Mouse (Mus musculus) liver, adult 2 months (tissue): ENCODE results near the gene Nr3c2.

ENCODE experiments used
- CTCF ChIP-seq: fragments of 200-500 bp; IDR thresholded peaks from 2 replicates; pipeline ENCODE4 v1.5.1; 2011; ENCODE audit warnings: low read depth, low read length, control low read depth
- POLR2A ChIP-seq: fragments of 200-500 bp; IDR thresholded peaks from 2 replicates; pipeline ENCODE4 v1.6.1; 2011; ENCODE audit warnings: low read length, control low read depth; ENCODE audit not compliant: insufficient read depth; ENCODE audit errors: extremely low read depth

GRCm38 (mm10) chr8:77284473-77284872 is 385.2 kb downstream of the Nr3c2 start:
- TF ChIP-seq CTCF (no peak), POLR2A (no peak)
